Mouse (Mus musculus) MEL (cell line): ENCODE measurements around the gene Adamts18.

ENCODE experiments used
- CTCF ChIP-seq, 3 experiments: IDR thresholded peaks in 2 of 3; conservative IDR thresholded peaks in 1 of 3; 2 replicates each; pipeline ENCODE4 v1.5.1; 2011 to 2012; ENCODE audit warnings: low read length in 3 of 3, low read depth in 2 of 3, mild to moderate bottlenecking in 2 of 3, improper control_type of control experiment in 1 of 3, inconsistent platforms in 1 of 3, mixed read lengths in 1 of 3, moderate library complexity in 1 of 3; ENCODE audit not compliant: control insufficient read depth in 1 of 3, insufficient read depth in 1 of 3, poor library complexity in 1 of 3, severe bottlenecking in 1 of 3
- MYC ChIP-seq: IDR thresholded peaks from 2 replicates; pipeline ENCODE4 v1.6.1; 2011; ENCODE audit warnings: low read depth, mild to moderate bottlenecking, low read length, improper control_type of control experiment, moderate library complexity
- TAL1 ChIP-seq: IDR thresholded peaks from 2 replicates; pipeline ENCODE4 v1.6.1; 2012; ENCODE audit warnings: mild to moderate bottlenecking, inconsistent platforms, low read length, moderate library complexity, mixed read lengths

DNA sequence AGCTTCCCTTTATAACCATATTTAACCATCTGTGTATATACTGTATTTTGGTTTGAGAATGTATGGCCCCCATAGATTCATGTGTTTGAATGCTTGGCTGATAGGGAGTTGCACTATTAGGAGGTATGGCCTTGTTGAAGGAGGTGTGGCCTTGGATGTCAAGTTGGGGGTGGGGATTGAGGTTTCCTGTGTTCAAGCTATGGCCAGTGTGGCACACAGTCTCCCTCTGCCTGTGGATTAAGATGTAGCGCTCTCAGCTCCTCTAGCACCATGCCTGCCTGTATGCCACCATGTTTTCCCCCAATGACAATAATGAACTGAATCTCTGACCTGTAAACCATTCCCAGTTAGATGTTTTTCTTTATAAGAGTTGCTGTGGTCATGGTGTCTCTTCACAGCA lies 188.4 kb downstream of the Adamts18 start:
- no peak for TF ChIP-seq TAL1
- TF ChIP-seq CTCF (IDR thresholded peaks at IDR 0.05 in 2 of 3, conservative IDR thresholded peaks at IDR 0.05 in 1 of 3; ENCODE audit: control insufficient read depth in 1 of 3, insufficient read depth in 1 of 3, low read depth in 2 of 3, low read length in 3 of 3, poor library complexity in 1 of 3, severe bottlenecking in 1 of 3), result no peak
- TF ChIP-seq MYC, result no peak
